Mouse (Mus musculus) limb, embryonic 14.5 days (tissue): ENCODE measurements around the gene Dab1. TPM values are rescaled to one million over a fixed set of nuclear protein-coding genes. Genes with fewer than 3 reads are reported as not detected.

Experiments
- ATAC-seq: fragments of 200-750 bp; cut with Nextera tagmentation; 2 replicates; pipeline ENCODE4 v1.8.0; 2017; ENCODE audit warnings: low read depth, moderate number of reproducible peaks, moderate TSS enrichment; ENCODE audit not compliant: low FRiP score
- DNase-seq: peaks from one replicate; pipeline ENCODE4 v3.0.0-alpha.2; 2015; ENCODE audit warnings: low spot score
- H3K27ac ChIP-seq: fragments of 300-500 bp; sonication (generic); replicated peaks from 2 replicates; pipeline ENCODE4 v1.5.1; 2014; ENCODE audit warnings: low read depth, mild to moderate bottlenecking, low read length, moderate library complexity, mixed read lengths
- H3K27me3 ChIP-seq: fragments of 300-500 bp; sonication (generic); 2 replicates; pipeline ENCODE4 v1.6.1; 2014; ENCODE audit warnings: low read length, mixed read lengths; ENCODE audit not compliant: control insufficient read depth, insufficient read depth
- H3K36me3 ChIP-seq: fragments of 300-500 bp; sonication (generic); 2 replicates; pipeline ENCODE4 v1.6.1; 2014; ENCODE audit warnings: mild to moderate bottlenecking, low read length, moderate library complexity, mixed read lengths; ENCODE audit not compliant: control insufficient read depth, insufficient read depth
- H3K4me1 ChIP-seq: fragments of 300-500 bp; sonication (generic); 2 replicates; pipeline ENCODE4 v1.6.1; 2014; ENCODE audit warnings: antibody characterized with exemption, low read length, mixed read lengths; ENCODE audit not compliant: control insufficient read depth, insufficient read depth
- H3K4me2 ChIP-seq: fragments of 300-500 bp; sonication (generic); replicated peaks from 2 replicates; pipeline ENCODE4 v1.6.1; 2014; ENCODE audit warnings: low read depth, mild to moderate bottlenecking, low read length, moderate library complexity; ENCODE audit not compliant: severe bottlenecking
- H3K4me3 ChIP-seq: fragments of 300-500 bp; sonication (generic); replicated peaks from 2 replicates; pipeline ENCODE4 v1.5.1; 2014; ENCODE audit warnings: low read length
- H3K9ac ChIP-seq: fragments of 300-500 bp; sonication (generic); 2 replicates; pipeline ENCODE4 v1.6.1; 2014; ENCODE audit warnings: mild to moderate bottlenecking, low read depth, low read length, moderate library complexity; ENCODE audit not compliant: severe bottlenecking
- H3K9me3 ChIP-seq: fragments of 300-500 bp; sonication (generic); 2 replicates; pipeline ENCODE4 v1.6.1; 2016; ENCODE audit warnings: low read length; ENCODE audit not compliant: control insufficient read depth
- POLR2A ChIP-seq: fragments of 200-500 bp; IDR thresholded peaks from 2 replicates; pipeline ENCODE4 v1.8.0; 2012; ENCODE audit warnings: inconsistent platforms, mild to moderate bottlenecking, moderate library complexity, borderline replicate concordance; ENCODE audit not compliant: insufficient read depth, insufficient read length; ENCODE audit errors: extremely low read depth
- WGBS: fragments of 180-500 bp; shearing (Covaris S2); extraction: QIAGEN DNeasy Blood & Tissue Kit; methylation state at CpG from one replicate; pipeline ENCODE4 v1.1.7; 2014; 5-methylcytosine and 5-hydroxymethylcytosine counted together
- polyA plus RNA-seq, 2 experiments: library from polyadenylated mRNA; depleted of rRNA in 1 of 2; stranded (reverse) in 1 of 2; unstranded in 1 of 2; fragments of >200 nt; fragmentation: Nextera tagmentation in 1 of 2; extraction: Ambion mirVana in 1 of 2; gene quantifications; 2 replicates each; pipeline versions ENCODE4 v1.2.1 to v1.2.3; 2012 to 2014

Gene Dab1
- polyA plus RNA-seq, 2 experiments: 5.5 to 12.1 TPM

GRCm38 (mm10) chr4:103699755-103700154, 80.6 kb downstream of the Dab1 start:
- H3K4me1 ChIP-seq: no peaks in the 10 kb centered on the region
- H3K36me3 ChIP-seq: no peaks in the 10 kb centered on the region
- H3K4me2 ChIP-seq: no peak overlapping the region
- H3K27me3 ChIP-seq: no peaks in the 10 kb centered on the region
- WGBS: 47% methylated on average over 4 of the region's 4 CpGs
- DNase-seq: no peak
- no peak overlapping the region for H3K27ac ChIP-seq
- H3K9me3 ChIP-seq: no peaks in the 10 kb centered on the region
- TF ChIP-seq POLR2A: no peak
- no peak overlapping the region for H3K4me3 ChIP-seq
- ATAC-seq: no peak
- H3K9ac ChIP-seq: no peak overlapping the region

- H3K27me3 ChIP-seq: no peaks in the 10 kb centered on the region
- no peaks in the 10 kb centered on the region for H3K4me1 ChIP-seq
- H3K27ac ChIP-seq: no peak overlapping the region
- no peaks in the 10 kb centered on the region for H3K9me3 ChIP-seq
- TF ChIP-seq POLR2A: no peak
- H3K4me2 ChIP-seq: no peak overlapping the region
- ATAC-seq: no peak
- 82% methylated on average over 6 of the region's 6 CpGs for WGBS
- no peak overlapping the region for H3K9ac ChIP-seq
- DNase-seq: no peak
- no peak overlapping the region for H3K4me3 ChIP-seq
- no peaks in the 10 kb centered on the region for H3K36me3 ChIP-seq
These were observed 81.2 kb downstream of the Dab1 start for GRCm38 (mm10) chr4:103700392-103700791.

- H3K4me1 ChIP-seq: no peaks in the 10 kb centered on the region
- no peaks in the 10 kb centered on the region for H3K9me3 ChIP-seq
- H3K4me3 ChIP-seq: no peak overlapping the region
- H3K4me2 ChIP-seq: no peak overlapping the region
- ATAC-seq: no peak
- H3K36me3 ChIP-seq: no peaks in the 10 kb centered on the region
- H3K27me3 ChIP-seq: no peaks in the 10 kb centered on the region
- TF ChIP-seq POLR2A: no peak
- no peak overlapping the region for H3K27ac ChIP-seq
- DNase-seq: no peak
- H3K9ac ChIP-seq: no peak overlapping the region
- WGBS: 51% methylated on average over 3 of the region's 3 CpGs
These were observed 83.0 kb downstream of the Dab1 start for GRCm38 (mm10) chr4:103702137-103702536.

- no peaks in the 10 kb centered on the region for H3K9me3 ChIP-seq
- ATAC-seq: no peak
- no peak for TF ChIP-seq POLR2A
These were observed 85.3 kb downstream of the Dab1 start for GRCm38 (mm10) chr4:103704477-103704876.

GRCm38 (mm10) chr4:103706501-103706900, 87.3 kb downstream of the Dab1 start:
- no peaks in the 10 kb centered on the region for H3K9me3 ChIP-seq
- no peaks in the 10 kb centered on the region for H3K27me3 ChIP-seq
- 68% methylated on average over 4 of the region's 4 CpGs for WGBS
- DNase-seq: no peak
- H3K36me3 ChIP-seq: no peaks in the 10 kb centered on the region
- no peak for ATAC-seq
- H3K4me1 ChIP-seq: no peaks in the 10 kb centered on the region
- H3K4me3 ChIP-seq: no peak overlapping the region
- H3K27ac ChIP-seq: no peak overlapping the region
- H3K9ac ChIP-seq: no peak overlapping the region
- TF ChIP-seq POLR2A: no peak
- H3K4me2 ChIP-seq: no peak overlapping the region

More at GRCm38 (mm10) chr4:103704477-103704876, 85.3 kb downstream of the Dab1 start:
- WGBS: 72% methylated on average over 2 of the region's 2 CpGs
- H3K36me3 ChIP-seq: no peaks in the 10 kb centered on the region
- no peaks in the 10 kb centered on the region for H3K27me3 ChIP-seq
- no peak overlapping the region for H3K4me2 ChIP-seq
- H3K4me1 ChIP-seq: no peaks in the 10 kb centered on the region
- DNase-seq: no peak
- H3K9ac ChIP-seq: no peak overlapping the region
- H3K27ac ChIP-seq: no peak overlapping the region
- H3K4me3 ChIP-seq: no peak overlapping the region

GRCm38 (mm10) chr4:103707140-103707539, 88.0 kb downstream of the Dab1 start:
- no peak overlapping the region for H3K9ac ChIP-seq
- no peak overlapping the region for H3K4me3 ChIP-seq
- H3K9me3 ChIP-seq: no peaks in the 10 kb centered on the region
- ATAC-seq (no peak), DNase-seq (no peak)
- 39% methylated on average over 1 of the region's 1 CpGs for WGBS
- TF ChIP-seq POLR2A: no peak
- no peak overlapping the region for H3K4me2 ChIP-seq
- no peak overlapping the region for H3K27ac ChIP-seq
- no peaks in the 10 kb centered on the region for H3K27me3 ChIP-seq
- no peaks in the 10 kb centered on the region for H3K4me1 ChIP-seq
- H3K36me3 ChIP-seq: no peaks in the 10 kb centered on the region
